Mouse (Mus musculus) G1E (cell line): ENCODE measurements around the gene B3gnt2. TPM values are rescaled to one million over a fixed set of nuclear protein-coding genes. Genes with fewer than 3 reads are reported as not detected.

Experiments
- ATAC-seq: 2 replicates; pipeline ENCODE4 v1.8.0; 2016; ENCODE audit warnings: mild to moderate bottlenecking; ENCODE audit not compliant: insufficient number of reproducible peaks, poor library complexity, low FRiP score, severe bottlenecking; ENCODE audit errors: extremely low read depth
- DNase-seq: peaks from one replicate; pipeline ENCODE4 v3.0.0; 2012; ENCODE audit warnings: low spot score
- H3K27me3 ChIP-seq: 2 replicates; pipeline ENCODE4 v1.6.1; 2012; ENCODE audit warnings: mild to moderate bottlenecking, low read length, inconsistent platforms; ENCODE audit not compliant: insufficient read depth
- H3K36me3 ChIP-seq: replicated peaks from 2 replicates; pipeline ENCODE3; 2012; ENCODE audit warnings: mild to moderate bottlenecking, inconsistent platforms
- H3K4me1 ChIP-seq: 2 replicates; pipeline ENCODE4 v1.6.1; 2012; ENCODE audit warnings: low read depth, low read length, inconsistent platforms, mixed read lengths; ENCODE audit not compliant: insufficient read depth
- H3K4me3 ChIP-seq: 2 replicates; pipeline ENCODE4 v1.5.1; 2012; ENCODE audit warnings: low read depth, mild to moderate bottlenecking, inconsistent platforms, low read length, moderate library complexity, mixed read lengths
- H3K9me3 ChIP-seq: replicated peaks from 2 replicates; pipeline ENCODE4 v1.6.1; 2012; ENCODE audit warnings: inconsistent platforms
- CTCF ChIP-seq: IDR thresholded peaks from 2 replicates; pipeline ENCODE4 v1.5.1; 2012; ENCODE audit warnings: low read depth, low read length, inconsistent platforms, mixed read lengths
- GATA1 ChIP-seq: IDR thresholded peaks from 2 replicates; pipeline ENCODE4 v1.6.1; 2012; ENCODE audit warnings: borderline replicate concordance, low read length, inconsistent platforms, mixed read lengths
- GATA2 ChIP-seq: IDR thresholded peaks from 2 replicates; pipeline ENCODE4 v1.6.1; 2012; ENCODE audit warnings: low read depth, low read length, inconsistent platforms, borderline replicate concordance
- POLR2AphosphoS5 ChIP-seq: IDR thresholded peaks from 2 replicates; pipeline ENCODE4 v1.6.1; 2012; ENCODE audit warnings: low read depth, low read length, inconsistent platforms; ENCODE audit not compliant: insufficient replicate concordance
- TAL1 ChIP-seq: conservative IDR thresholded peaks from 2 replicates; pipeline ENCODE4 v1.6.1; 2012; ENCODE audit warnings: low read depth, low read length, inconsistent platforms, mixed read lengths
- polyA plus RNA-seq: library from polyadenylated mRNA; stranded (reverse); fragments of >175 nt; gene quantifications from 2 replicates; pipeline ENCODE4 v1.2.3, GENCODE M21; 2012
- total RNA-seq, 2 experiments: library from RNA; stranded (forward) in 1 of 2; stranded (reverse) in 1 of 2; fragments of 200-1000 nt in 1 of 2; fragments of >200 nt in 1 of 2; fragmentation: Nextera tagmentation in 1 of 2; gene quantifications; 2 replicates each; pipeline ENCODE4 v1.2.3; 2014 to 2017

Gene B3gnt2
- total and polyA plus RNA-seq, 3 experiments, result 11.5 to 65.7 (median 26.3) TPM

DNA sequence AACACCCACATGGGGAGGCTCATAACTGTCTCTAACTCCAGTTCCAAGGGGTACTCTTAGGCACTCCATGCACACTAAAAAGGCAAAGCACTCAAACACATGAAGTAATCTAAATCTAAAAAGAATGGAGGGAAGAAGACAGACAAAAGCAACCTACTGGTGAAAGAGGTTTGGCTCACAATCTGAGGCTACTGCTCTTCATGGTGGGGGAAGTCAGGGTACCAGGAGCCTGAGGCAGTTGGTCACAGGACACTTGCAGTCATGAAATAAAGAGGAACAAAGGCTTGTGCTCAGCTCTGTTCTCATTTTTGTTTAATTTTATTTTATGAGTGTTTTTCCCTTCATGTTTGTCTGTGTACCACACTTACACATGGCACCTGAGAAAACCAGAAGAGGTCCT lies 45.6 kb downstream of the B3gnt2 start:
- peaks cover 5% of the 10 kb centered on the region for H3K36me3 ChIP-seq
- H3K4me1 ChIP-seq, result peaks cover 72% of the 10 kb centered on the region
- no peak overlapping the region for H3K4me3 ChIP-seq
- no peak for ATAC-seq
- H3K27me3 ChIP-seq, result no peaks in the 10 kb centered on the region
- no peaks in the 10 kb centered on the region for H3K9me3 ChIP-seq
- DNase-seq, result no peak
- TF ChIP-seq TAL1 (no peak), GATA2 (no peak), POLR2AphosphoS5 (no peak), GATA1 (no peak), CTCF (no peak)

DNA sequence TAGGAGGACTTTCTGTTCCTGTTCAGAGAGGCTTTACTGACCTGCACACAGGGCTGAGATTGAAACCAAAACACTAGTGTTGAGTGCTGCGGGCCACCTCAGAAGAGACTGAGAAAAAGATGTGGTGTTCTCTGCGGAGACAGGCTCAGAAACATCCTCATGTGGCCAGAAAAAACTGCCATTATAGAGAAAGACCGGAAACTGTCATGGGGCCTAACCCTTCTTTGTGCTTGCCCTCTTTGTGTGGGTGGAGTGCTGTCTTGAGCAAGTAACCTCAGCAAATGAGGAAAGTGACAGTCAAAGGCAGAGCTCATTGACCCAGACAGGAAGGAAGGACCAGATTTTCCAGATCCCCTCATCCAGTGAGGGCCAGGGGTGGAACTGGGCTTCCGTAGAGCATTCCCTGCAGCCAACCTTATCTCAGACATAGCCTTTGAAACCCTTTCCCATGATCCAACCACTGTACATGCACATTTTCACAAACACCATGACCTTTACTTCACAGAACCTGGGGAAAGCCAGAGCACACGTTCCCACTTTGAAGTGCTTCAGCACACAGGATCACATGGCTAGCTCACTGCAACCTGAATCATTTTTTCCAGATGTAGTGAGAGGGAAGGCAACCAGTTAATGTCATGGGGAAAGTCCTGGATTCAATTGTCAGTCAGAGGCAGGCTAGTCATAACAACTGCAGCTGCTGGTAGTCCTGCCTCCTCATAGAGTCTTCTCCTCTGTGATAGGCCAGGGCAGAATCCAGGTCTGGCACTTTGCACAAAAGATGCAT lies 46.6 kb downstream of the B3gnt2 start:
- ATAC-seq (no peak), DNase-seq (no peak)
- peaks cover 5% of the 10 kb centered on the region for H3K36me3 ChIP-seq
- TF ChIP-seq POLR2AphosphoS5 (no peak), GATA1 (no peak), CTCF (no peak), GATA2 (no peak), TAL1 (no peak)
- no peaks in the 10 kb centered on the region for H3K27me3 ChIP-seq
- H3K9me3 ChIP-seq, result no peaks in the 10 kb centered on the region
- H3K4me3 ChIP-seq, result no peak overlapping the region
- peaks cover 81% of the 10 kb centered on the region for H3K4me1 ChIP-seq

DNA sequence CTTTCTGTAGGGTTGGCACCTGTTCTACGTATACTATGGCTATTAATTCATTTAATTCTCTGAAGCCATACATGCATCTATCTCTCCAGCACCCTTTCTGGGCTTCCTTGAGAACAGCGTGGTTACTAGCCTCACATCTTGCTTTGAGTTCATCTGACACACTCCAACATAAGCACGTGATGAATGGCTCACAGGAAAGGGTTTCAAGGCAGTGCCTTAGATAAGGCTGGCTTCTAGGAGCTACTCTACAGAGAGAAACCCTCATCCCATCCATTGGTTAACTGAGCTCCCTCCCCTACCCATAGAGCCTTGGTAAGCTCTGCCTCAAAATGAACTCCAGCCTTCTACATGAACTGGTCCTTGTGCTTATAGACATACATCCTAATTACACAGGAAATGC lies 47.3 kb downstream of the B3gnt2 start:
- peaks cover 5% of the 10 kb centered on the region for H3K36me3 ChIP-seq
- ATAC-seq, result peak; percentile 67
- DNase-seq, result no peak
- 0 out of 2 replicates have a peak, but pooled peaks have one; percentile 8 for TF ChIP-seq TAL1
- TF ChIP-seq GATA1, result no peak
- H3K27me3 ChIP-seq, result no peaks in the 10 kb centered on the region
- H3K9me3 ChIP-seq, result no peaks in the 10 kb centered on the region
- H3K4me1 ChIP-seq, result peaks cover 87% of the 10 kb centered on the region
- no peak overlapping the region for H3K4me3 ChIP-seq

DNA sequence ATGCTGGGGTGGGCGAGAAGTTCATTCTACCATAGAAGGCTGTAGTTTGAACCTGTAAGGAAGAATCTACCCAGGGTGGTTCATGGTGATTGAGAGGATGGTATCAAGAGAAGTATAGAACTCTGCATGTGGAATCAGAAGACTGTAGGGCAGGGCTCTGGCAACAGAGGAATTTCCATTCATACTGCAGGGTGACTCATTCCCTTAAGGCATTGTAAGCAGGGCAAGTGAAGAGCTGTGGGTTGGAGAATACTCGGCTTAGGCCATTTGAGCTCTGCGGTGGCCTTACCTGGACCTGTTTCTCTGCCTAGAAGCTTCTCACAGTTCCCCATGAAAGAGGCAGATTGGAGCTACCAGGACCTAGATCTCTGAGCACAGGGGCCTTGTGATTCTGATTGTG lies 49.3 kb downstream of the B3gnt2 start:
- DNase-seq, result no peak
- Histone ChIP-seq H3K4me3 (no peak overlapping the region), H3K9me3 (no peaks in the 10 kb centered on the region), H3K27me3 (no peaks in the 10 kb centered on the region), H3K36me3 (no peaks in the 10 kb centered on the region), H3K4me1 (peaks cover 91% of the 10 kb centered on the region)
- TF ChIP-seq GATA1 (no peak), POLR2AphosphoS5 (no peak), GATA2 (no peak), CTCF (no peak), TAL1 (no peak)
- ATAC-seq, result no peak

DNA sequence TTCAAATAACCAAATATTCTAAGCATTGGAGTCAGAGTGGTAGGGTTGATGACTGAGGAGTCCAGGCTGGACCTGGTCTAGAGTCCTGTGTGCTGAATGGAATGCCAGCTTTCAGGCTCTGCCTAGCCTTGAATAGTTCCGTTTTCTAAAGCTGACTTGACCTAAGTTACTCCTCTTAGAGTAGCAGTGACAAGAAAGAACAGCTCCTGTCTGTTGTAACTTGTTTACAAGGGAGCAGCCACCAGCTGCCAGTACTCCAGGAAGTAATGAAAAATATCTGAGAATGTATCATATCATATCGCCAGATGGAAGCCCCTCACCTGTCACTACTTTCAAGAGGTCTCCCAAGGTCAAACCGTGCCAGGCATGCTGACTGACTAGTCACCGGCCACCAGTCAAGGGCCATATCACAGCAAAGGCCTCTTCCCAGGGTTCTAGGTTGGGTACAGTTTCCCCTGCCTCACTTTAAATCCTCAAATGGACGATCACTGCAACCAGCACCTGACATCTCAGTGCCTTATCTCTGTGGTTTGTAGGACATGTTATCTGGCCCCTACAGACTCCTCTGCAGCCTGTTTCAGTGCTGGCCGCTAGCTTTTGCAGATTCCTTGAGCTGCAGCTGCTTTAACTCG lies 51.2 kb downstream of the B3gnt2 start:
- Histone ChIP-seq H3K4me1 (peaks cover 78% of the 10 kb centered on the region), H3K4me3 (peak overlapping the region; percentile 59; the same call in 1 of the 2 replicates), H3K27me3 (no peaks in the 10 kb centered on the region)

DNA sequence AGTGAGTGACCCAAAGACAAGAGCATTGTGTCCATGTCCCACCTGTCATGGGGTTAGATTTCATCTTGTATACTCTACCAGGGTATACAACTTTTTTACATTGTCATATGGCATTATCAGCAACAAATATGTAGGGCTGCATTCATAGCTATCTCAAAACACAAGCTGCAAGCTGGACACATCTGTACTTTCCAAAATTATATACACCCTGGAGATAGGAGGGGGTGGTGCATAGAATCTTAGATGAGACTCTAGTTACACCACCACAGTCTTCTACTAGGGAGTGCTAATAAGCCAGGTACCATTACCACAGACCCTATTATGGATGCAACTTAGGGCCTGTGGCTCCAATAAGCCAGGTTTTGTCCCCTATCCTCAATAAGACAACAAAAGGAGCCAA lies 52.7 kb downstream of the B3gnt2 start:
- Histone ChIP-seq H3K36me3 (peaks cover 3% of the 10 kb centered on the region), H3K4me3 (no peak overlapping the region), H3K27me3 (no peaks in the 10 kb centered on the region), H3K4me1 (peaks cover 63% of the 10 kb centered on the region), H3K9me3 (no peaks in the 10 kb centered on the region)
- ATAC-seq (no peak), DNase-seq (no peak)
- TF ChIP-seq POLR2AphosphoS5, result no peak
- TF ChIP-seq GATA1, result no peak
- no peak for TF ChIP-seq TAL1
- TF ChIP-seq CTCF, result no peak
- no peak for TF ChIP-seq GATA2

More for the DNA sequence above, 51.2 kb downstream of the B3gnt2 start:
- Histone ChIP-seq H3K9me3 (no peaks in the 10 kb centered on the region), H3K36me3 (no peaks in the 10 kb centered on the region)
- DNase-seq (peak; percentile 68), ATAC-seq (peak; percentile 76)
- TF ChIP-seq TAL1 (peak; percentile 98), GATA2 (no peak)
